Mouse (Mus musculus) adrenal gland, adult 10 weeks (tissue): Measurements from ENCODE around the gene Zic2. TPM values are rescaled to one million over a fixed set of nuclear protein-coding genes. Genes with fewer than 3 reads are reported as not detected.

ENCODE experiments used
- polyA plus RNA-seq: library from polyadenylated mRNA; stranded (reverse); fragments of 350-450 nt; fragmentation: Illumina TruSeq; extraction: RNeasy Lipid Tissue Mini Kit (QIAGEN cat#74804); gene quantifications from one replicate; pipeline ENCODE4 v1.2.3, GENCODE M21; 2014; ENCODE audit warnings: low read depth, low replicate concordance

Zic2 gene
- polyA plus RNA-seq: not detected

GRCm38 (mm10) chr14:122474891-122475556 is at the start of gene Zic2:
Gene Zic2 (plus strand): TSS chr14:122475435.

GRCm38 (mm10) chr14:122450496-122451382 is 24.5 kb upstream of the Zic2 start, which contains the start of gene Gm5089:
Gene Gm5089 (minus strand): TSS chr14:122451115.

GRCm38 (mm10) chr14:122464763-122465741 is 10.2 kb upstream of the Zic2 start, which contains the start of gene Zic5:
Gene Zic5 (minus strand): TSS chr14:122465677.

GRCm38 (mm10) chr14:122490441-122491328 is 15.4 kb downstream of the Zic2 start, which contains the start of gene Gm10837:
Gene Gm10837 (plus strand): TSS chr14:122490586.

Other genes with a start within 250 kb of the Zic2 start
- not detected for gene Gm5089, start 24.3 kb upstream of the Zic2 start, polyA plus RNA-seq
- gene Zic5, start 9.8 kb upstream of the Zic2 start, polyA plus RNA-seq: not detected
- gene Gm10837, start 15.2 kb downstream of the Zic2 start, polyA plus RNA-seq: not detected
- gene Pcca, start 58.9 kb downstream of the Zic2 start, polyA plus RNA-seq: 128 TPM